Mouse (Mus musculus) heart, embryonic 16.5 days (tissue): ENCODE results near the gene Pola1. TPM values are rescaled to one million over a fixed set of nuclear protein-coding genes. Genes with fewer than 3 reads are reported as not detected.

Experiments used
- ATAC-seq: fragments of 200-750 bp; cut with Nextera tagmentation; replicated peaks from 2 replicates; pipeline ENCODE4 v1.8.0; 2017; ENCODE audit warnings: moderate number of reproducible peaks; ENCODE audit not compliant: insufficient read depth, low FRiP score; ENCODE audit errors: extremely low read depth
- H3K27ac ChIP-seq: fragments of 300-500 bp; sonication (generic); 2 replicates; pipeline ENCODE4 v1.5.1; 2014; ENCODE audit warnings: mild to moderate bottlenecking, low read length, control low read depth, moderate library complexity
- H3K27me3 ChIP-seq: fragments of 300-500 bp; sonication (generic); 2 replicates; pipeline ENCODE4 v1.6.1; 2014; ENCODE audit warnings: low read length, mixed read lengths; ENCODE audit not compliant: control insufficient read depth, insufficient read depth
- H3K36me3 ChIP-seq: fragments of 300-500 bp; sonication (generic); 2 replicates; pipeline ENCODE4 v1.6.1; 2014; ENCODE audit not compliant: control insufficient read depth, insufficient read depth
- H3K4me1 ChIP-seq: fragments of 300-500 bp; sonication (generic); 2 replicates; pipeline ENCODE4 v1.6.1; 2014; ENCODE audit warnings: low read length, mixed read lengths; ENCODE audit not compliant: control insufficient read depth, insufficient read depth
- H3K4me2 ChIP-seq: fragments of 300-500 bp; sonication (generic); 2 replicates; pipeline ENCODE4 v1.6.1; 2014; ENCODE audit warnings: low read depth, mild to moderate bottlenecking, control low read depth, low read length
- H3K4me3 ChIP-seq: fragments of 300-500 bp; sonication (generic); 2 replicates; pipeline ENCODE4 v1.5.1; 2014; ENCODE audit warnings: mild to moderate bottlenecking, control low read depth, low read length
- H3K9ac ChIP-seq: fragments of 300-500 bp; sonication (generic); 2 replicates; pipeline ENCODE4 v1.6.1; 2014; ENCODE audit warnings: low read length, control low read depth
- H3K9me3 ChIP-seq: fragments of 300-500 bp; sonication (generic); replicated peaks from 2 replicates; pipeline ENCODE4 v1.6.1; 2016; ENCODE audit warnings: low read length; ENCODE audit not compliant: control insufficient read depth
- WGBS: fragments of 180-500 bp; shearing (Covaris S2); extraction: QIAGEN DNeasy Blood & Tissue Kit; methylation state at CpG from one replicate; pipeline ENCODE4 v1.1.7; 2014; 5-methylcytosine and 5-hydroxymethylcytosine counted together
- polyA plus RNA-seq: library from polyadenylated mRNA; unstranded; fragments of >200 nt; fragmentation: Nextera tagmentation; extraction: Ambion mirVana; gene quantifications from 2 replicates; pipeline ENCODE4 v1.2.1, GENCODE M21; 2015

Pola1 gene
- polyA plus RNA-seq = 10.5 and 11.6 TPM in 2 replicates

DNA sequence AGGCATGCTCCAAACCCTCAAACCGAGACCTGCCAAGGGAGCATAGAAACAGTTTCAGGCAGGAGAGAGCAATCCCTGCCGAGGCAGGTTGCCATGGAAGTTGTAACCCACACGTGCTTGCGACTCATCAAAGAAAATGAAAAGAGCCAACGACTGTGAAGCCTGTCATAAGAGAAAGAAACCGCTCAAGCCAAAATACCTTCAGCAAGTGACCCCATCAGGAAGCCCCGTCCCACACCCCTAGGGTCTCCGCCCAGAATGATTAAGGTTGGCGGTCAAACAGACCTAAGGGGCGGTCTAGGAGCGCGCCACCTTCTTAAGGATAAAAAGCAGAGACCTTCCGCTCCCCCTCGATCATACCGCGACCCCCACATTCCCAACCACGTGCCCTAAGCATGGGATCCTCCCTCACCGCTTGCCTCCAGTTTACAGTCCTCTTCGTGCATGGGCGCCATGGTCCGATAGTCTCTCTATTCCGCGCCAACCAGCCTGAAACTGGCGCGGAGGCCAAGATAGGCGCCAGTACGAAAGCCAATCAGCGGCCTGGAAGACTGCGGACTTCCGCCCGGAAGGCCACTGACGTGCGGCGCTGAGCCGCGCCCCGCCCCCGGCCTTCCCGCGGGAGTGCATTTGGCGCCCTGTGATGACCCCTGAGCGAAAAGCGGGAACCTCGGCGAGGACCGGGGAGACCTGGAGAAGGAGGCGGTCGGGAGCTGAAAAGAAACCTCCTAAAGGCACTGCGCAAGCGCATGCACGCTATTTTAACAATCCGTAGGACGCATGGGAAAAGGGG, at the start of gene Pola1:
Gene Pola1 (minus strand): TSS at position 499 of the 793 bp plus-strand sequence.
- peak within 1 kb of the TSS; percentile 51 for H3K27ac ChIP-seq
- ATAC-seq = peak; percentile 97
- no peaks in the 10 kb centered on the region for H3K27me3 ChIP-seq
- no peaks in the 10 kb centered on the region for H3K36me3 ChIP-seq
- peak within 1 kb of the TSS; percentile 70 for H3K4me2 ChIP-seq
- WGBS = 9% methylated on average over 51 of the region's 53 CpGs
- no peaks in the 10 kb centered on the region for H3K9me3 ChIP-seq
- H3K9ac ChIP-seq = peak within 1 kb of the TSS; percentile 71
- peaks cover 3% of the 10 kb centered on the region for H3K4me1 ChIP-seq
- H3K4me3 ChIP-seq = peak within 1 kb of the TSS; percentile 66

DNA sequence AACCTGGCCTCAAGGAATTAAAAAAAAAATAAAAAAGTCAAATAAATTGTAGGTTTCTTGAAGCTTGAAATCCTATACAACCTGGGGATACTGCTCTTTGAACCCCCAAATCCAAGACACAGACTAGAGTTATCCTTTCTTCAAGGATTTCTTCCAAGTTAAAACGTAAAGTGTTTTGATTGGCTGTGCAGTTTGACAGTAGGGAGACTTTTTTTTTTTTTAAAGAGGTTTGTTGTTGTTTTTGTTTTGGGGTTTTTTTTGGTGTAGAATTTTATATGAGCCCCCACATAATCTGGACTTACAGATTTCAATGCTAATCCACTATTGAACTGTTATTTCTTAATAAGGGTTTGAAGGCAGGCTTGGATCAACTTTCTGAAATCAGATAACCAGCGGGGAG, 44.3 kb upstream of the Pola1 start:
- 63% methylated on average over 2 of the region's 2 CpGs for WGBS
- no peaks in the 10 kb centered on the region for H3K27me3 ChIP-seq
- ATAC-seq = no peak
- H3K9ac ChIP-seq = no peak overlapping the region
- H3K4me1 ChIP-seq = peaks cover 2% of the 10 kb centered on the region; the same call in 1 of the 2 replicates
- H3K27ac ChIP-seq = no peak overlapping the region
- H3K9me3 ChIP-seq = no peaks in the 10 kb centered on the region
- H3K4me3 ChIP-seq = no peak overlapping the region; the same call in 1 of the 2 replicates
- H3K36me3 ChIP-seq = no peaks in the 10 kb centered on the region
- H3K4me2 ChIP-seq = peak overlapping the region; percentile 61

GRCm38 (mm10) chrX:93674836-93675795, 43.2 kb upstream of the Pola1 start:
- Histone ChIP-seq H3K4me3 (peak overlapping the region; percentile 50), H3K27ac (no peak overlapping the region), H3K9me3 (no peaks in the 10 kb centered on the region), H3K9ac (peak overlapping the region; percentile 34), H3K4me2 (peak overlapping the region; percentile 61), H3K27me3 (no peaks in the 10 kb centered on the region), H3K36me3 (no peaks in the 10 kb centered on the region), H3K4me1 (peaks cover 2% of the 10 kb centered on the region; the same call in 1 of the 2 replicates)
- ATAC-seq = peak; percentile 95
- 13% methylated on average over 19 of the region's 19 CpGs for WGBS

GRCm38 (mm10) chrX:93674432-93674831, 42.5 kb upstream of the Pola1 start:
- H3K9ac ChIP-seq = no peak overlapping the region
- H3K4me2 ChIP-seq = peak overlapping the region; percentile 61
- 34% methylated on average over 3 of the region's 3 CpGs for WGBS
- H3K4me1 ChIP-seq = peaks cover 2% of the 10 kb centered on the region; the same call in 1 of the 2 replicates
- no peaks in the 10 kb centered on the region for H3K27me3 ChIP-seq
- no peak overlapping the region for H3K27ac ChIP-seq
- no peak for ATAC-seq
- H3K4me3 ChIP-seq = peak overlapping the region; percentile 50
- H3K36me3 ChIP-seq = no peaks in the 10 kb centered on the region
- H3K9me3 ChIP-seq = no peaks in the 10 kb centered on the region

GRCm38 (mm10) chrX:93664787-93665186, 32.8 kb upstream of the Pola1 start:
- ATAC-seq = no peak
- Histone ChIP-seq H3K4me2 (no peak overlapping the region), H3K9me3 (no peaks in the 10 kb centered on the region), H3K9ac (no peak overlapping the region), H3K4me3 (no peak overlapping the region), H3K27me3 (no peaks in the 10 kb centered on the region), H3K27ac (no peak overlapping the region), H3K36me3 (no peaks in the 10 kb centered on the region), H3K4me1 (no peaks in the 10 kb centered on the region)
- 54% methylated on average over 4 of the region's 4 CpGs for WGBS

DNA sequence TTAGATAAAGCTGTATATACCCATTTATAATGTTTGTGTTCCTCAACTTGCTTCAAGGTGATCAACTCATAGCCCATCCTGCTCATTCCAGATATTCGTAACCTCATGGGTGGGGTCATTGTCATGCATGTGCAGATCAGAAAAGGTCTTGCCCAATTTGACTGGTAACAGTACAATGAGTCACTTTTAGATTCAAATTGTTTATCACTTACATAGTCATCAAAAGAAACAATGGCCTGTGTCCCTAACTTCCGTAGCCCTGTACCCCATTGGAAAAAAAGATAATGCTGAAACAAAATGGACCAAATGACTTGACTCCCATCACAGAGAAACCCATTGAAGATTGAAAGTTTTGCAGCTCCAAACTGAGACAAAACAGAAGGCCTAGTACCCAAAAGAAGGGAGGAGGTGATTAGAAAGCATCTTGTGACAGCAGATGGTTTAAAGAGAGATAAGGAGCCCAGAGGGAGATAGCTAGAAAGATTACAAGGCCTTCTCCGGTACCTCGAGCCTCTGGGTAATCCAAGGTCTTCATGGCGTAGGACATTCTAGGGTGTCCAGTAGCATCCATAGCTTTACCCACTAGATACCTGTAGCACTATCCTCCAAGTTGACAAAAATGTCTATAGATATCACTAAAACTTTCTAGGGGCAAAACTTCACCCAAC, 32.1 kb upstream of the Pola1 start:
- Histone ChIP-seq H3K4me1 (no peaks in the 10 kb centered on the region), H3K27me3 (no peaks in the 10 kb centered on the region), H3K9ac (no peak overlapping the region), H3K9me3 (no peaks in the 10 kb centered on the region), H3K27ac (no peak overlapping the region), H3K4me2 (no peak overlapping the region), H3K4me3 (no peak overlapping the region), H3K36me3 (no peaks in the 10 kb centered on the region)
- no peak for ATAC-seq
- WGBS = 68% methylated on average over 5 of the region's 5 CpGs

DNA sequence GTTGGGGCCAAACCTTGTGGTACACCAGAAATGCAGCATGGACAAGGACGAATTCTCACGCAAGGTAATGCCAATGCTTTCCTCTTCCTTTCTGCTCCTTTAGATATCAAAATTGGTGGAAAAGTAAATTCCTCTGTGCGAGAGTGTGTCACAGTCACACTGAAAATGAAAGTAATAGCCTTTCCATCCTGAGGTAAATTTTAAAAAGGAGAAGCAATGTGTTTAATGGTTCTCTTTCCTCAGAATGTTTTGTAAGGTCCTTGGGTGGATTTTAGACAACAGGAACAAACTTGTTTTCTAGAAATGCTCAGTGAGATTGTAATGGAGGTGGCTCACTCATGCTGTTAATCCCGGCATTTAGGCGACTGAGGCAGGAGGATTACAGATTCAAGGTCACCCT, 23.2 kb upstream of the Pola1 start:
- Histone ChIP-seq H3K9me3 (no peaks in the 10 kb centered on the region), H3K36me3 (no peaks in the 10 kb centered on the region), H3K27me3 (no peaks in the 10 kb centered on the region), H3K27ac (no peak overlapping the region), H3K4me1 (no peaks in the 10 kb centered on the region), H3K4me3 (no peak overlapping the region), H3K4me2 (no peak overlapping the region), H3K9ac (no peak overlapping the region)
- WGBS = 71% methylated on average over 5 of the region's 5 CpGs
- no peak for ATAC-seq

DNA sequence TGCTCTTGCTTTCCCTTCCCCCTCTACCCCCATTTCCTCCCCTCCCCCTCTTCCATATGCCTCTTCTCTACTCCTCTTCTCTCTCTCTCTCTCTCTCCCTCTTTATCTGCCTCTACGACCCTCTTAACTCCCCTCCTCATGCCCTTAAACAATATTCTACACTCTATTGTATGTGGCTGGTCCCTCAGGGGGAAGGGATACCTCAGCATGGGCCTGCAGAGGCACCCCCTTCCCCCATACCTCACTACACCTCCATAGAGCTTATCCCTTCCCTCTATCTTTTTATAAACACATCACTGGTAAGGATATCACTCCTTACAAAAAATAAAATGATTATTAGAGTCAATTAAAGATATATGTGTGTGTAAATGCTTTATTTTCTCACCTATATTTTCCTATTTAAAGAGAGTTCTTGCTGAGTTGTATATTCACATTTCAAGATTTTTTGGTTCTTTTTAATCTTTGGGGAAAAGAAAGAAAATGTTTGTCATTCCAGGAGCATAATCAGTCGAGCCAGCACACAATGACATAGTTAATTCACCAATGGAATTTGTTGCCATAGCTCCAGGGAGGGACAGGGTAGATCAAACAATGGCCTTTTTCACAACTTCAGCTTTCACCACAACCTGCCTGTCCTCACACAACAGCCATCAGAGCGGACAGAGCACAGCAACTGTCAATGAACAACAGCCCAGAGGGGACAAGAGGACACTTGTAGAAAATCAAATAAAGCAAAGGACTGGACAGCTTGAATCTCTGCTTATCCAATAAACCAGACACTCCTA, 22.5 kb upstream of the Pola1 start, which contains the start of gene Pcyt1b:
Gene Pcyt1b (plus strand): TSS at position 646 of the 785 bp plus-strand sequence.
- 22% methylated on average over 3 of the region's 3 CpGs for WGBS
- Histone ChIP-seq H3K27ac (no peak within 1 kb of the TSS), H3K4me2 (no peak within 1 kb of the TSS), H3K9ac (no peak within 1 kb of the TSS), H3K4me3 (no peak within 1 kb of the TSS), H3K4me1 (no peaks in the 10 kb centered on the region), H3K36me3 (no peaks in the 10 kb centered on the region), H3K27me3 (no peaks in the 10 kb centered on the region), H3K9me3 (no peaks in the 10 kb centered on the region)
- no peak for ATAC-seq
